Mouse (Mus musculus): ENCODE data around the gene H2-Eb1.

Gene H2-Eb1

GRCm38 (mm10) chr17:34305380-34306030 lies at the start of gene H2-Eb1:
H2-Eb1 (plus strand) TSS chr17:34305867.
- DNase-seq: peak; percentile 92

- DNase-seq: no peak
Measured at GRCm38 (mm10) chr17:34256501-34256900, 49.2 kb upstream of the H2-Eb1 start.

- peak; percentile 73 for DNase-seq
Measured at GRCm38 (mm10) chr17:34257594-34258375, 47.9 kb upstream of the H2-Eb1 start, which contains the start of gene H2-Ab1. H2-Ab1 (plus strand) TSS chr17:34257689.

- DNase-seq: no peak
Measured at GRCm38 (mm10) chr17:34260551-34260950, 45.1 kb upstream of the H2-Eb1 start.

GRCm38 (mm10) chr17:34261502-34261901 lies 44.2 kb upstream of the H2-Eb1 start:
- DNase-seq: peak; percentile 82

DNA sequence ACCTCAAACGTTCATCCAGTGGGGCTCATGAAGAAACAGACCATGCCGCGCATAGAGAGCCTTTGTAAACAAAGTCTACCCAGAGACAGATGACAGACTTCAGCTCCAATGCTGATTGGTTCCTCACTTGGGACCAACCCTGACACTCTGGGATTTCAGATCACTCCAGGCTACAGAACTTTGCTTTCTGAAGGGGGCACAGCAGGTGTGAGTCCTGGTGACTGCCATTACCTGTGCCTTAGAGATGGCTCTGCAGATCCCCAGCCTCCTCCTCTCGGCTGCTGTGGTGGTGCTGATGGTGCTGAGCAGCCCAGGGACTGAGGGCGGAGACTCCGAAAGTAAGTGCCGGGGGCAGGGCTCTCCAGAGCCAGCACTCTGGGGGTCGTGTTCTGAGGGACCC lies 42.6 kb upstream of the H2-Eb1 start:
- peak; percentile 57 for DNase-seq

DNA sequence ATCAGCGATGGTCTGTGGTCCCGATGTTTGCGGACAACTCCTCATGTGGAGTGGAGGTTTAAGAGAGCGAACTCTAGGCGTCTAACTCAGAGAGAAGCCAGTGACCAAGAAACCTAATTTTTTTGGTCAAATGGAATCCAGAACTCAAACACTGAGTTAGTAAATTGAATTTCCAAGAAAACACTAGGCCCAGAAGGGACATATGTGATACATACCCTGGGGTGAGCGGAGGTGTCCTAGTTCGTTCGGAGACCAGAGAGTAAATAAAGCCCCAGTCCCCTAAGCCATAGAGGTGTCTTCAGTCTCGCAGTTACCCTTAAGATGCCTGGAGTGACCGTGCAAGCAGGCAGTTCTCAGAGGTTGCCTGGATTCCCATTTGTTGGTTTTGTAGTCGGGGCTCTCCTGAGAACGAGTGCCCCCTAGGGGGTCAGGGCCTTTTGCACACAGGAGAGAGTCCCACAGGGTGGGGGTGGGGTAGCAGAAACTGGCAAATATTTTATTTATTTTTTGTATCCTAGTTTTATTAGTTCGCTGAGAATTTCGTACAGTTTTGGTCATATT lies 41.8 kb upstream of the H2-Eb1 start:
- no peak for DNase-seq

GRCm38 (mm10) chr17:34264452-34265351 lies 41.0 kb upstream of the H2-Eb1 start:
- DNase-seq: no peak

GRCm38 (mm10) chr17:34268262-34268661 lies 37.4 kb upstream of the H2-Eb1 start:
- no peak for DNase-seq

GRCm38 (mm10) chr17:34268748-34269147 lies 36.9 kb upstream of the H2-Eb1 start:
- DNase-seq: no peak

- no peak for DNase-seq
Measured at GRCm38 (mm10) chr17:34269817-34270216, 35.9 kb upstream of the H2-Eb1 start.

- DNase-seq: no peak
Measured at GRCm38 (mm10) chr17:34270230-34270629, 35.4 kb upstream of the H2-Eb1 start.

- no peak for DNase-seq
Measured at GRCm38 (mm10) chr17:34270940-34271339, 34.7 kb upstream of the H2-Eb1 start.

GRCm38 (mm10) chr17:34272102-34272501 lies 33.6 kb upstream of the H2-Eb1 start:
- DNase-seq: no peak

DNA sequence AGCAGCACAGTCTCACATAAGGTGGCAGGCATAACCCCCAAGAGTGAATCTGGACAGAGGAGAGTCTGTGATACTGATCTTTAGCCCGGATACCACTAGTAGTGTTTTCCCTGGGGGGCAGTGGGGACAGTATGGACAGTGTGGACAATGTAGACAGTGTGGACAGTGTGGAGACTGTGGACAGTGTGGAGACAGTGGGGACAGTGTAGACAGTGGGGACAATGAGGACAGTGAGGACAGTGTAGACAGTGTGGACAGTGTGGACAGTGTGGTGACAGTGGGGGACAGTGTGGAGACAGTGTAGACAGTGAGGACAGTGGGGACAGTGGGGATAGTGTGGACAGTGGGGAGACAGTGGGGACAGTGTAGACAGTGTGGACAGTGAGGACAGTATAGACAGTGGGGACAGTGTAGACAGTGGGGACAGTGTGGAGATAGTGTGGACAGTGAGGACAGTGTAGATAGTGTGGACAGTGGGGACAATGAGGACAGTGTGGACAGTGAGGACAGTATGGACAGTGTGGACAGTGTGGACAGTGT lies 25.1 kb upstream of the H2-Eb1 start:
- no peak for DNase-seq

DNA sequence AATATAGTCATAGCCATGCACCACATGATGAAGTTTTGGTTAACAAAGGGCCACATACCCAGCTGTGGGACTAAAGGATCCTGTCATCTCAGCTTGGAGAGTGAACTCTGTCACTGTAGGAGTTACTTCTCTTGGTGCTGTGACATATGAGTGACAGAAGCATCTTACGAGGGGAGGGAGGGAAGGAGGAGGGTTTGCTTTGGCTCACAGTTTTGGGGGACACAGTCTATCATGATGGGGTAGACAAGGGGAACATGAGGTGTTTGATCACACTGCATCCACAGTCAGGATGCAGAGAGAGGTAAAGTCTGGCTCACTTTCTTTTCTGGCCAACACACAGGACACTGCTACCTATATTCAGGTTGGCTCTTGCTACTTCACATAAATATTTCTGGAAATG lies 23.8 kb upstream of the H2-Eb1 start:
- no peak for DNase-seq

GRCm38 (mm10) chr17:34285371-34285770 lies 20.3 kb upstream of the H2-Eb1 start:
- no peak for DNase-seq

DNA sequence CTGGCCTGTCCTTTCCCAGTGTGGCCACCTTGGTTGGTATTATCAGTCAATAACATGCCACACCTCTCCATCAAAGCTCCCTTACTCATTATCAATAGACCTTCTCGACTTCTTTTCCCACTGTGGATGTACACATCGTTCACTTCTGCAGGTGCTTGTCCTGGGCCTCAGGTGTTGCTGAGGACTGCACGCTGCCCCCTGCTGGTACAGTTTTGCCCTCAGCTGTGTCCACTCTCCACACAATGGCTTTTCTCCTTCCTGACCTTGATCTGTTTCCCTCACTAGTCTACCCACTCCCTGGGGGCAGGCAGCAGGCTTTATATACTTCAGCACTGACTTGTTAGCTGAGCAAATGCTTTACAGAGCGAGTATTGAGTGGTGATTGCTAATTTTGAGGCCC lies 19.8 kb upstream of the H2-Eb1 start:
- no peak for DNase-seq

DNA sequence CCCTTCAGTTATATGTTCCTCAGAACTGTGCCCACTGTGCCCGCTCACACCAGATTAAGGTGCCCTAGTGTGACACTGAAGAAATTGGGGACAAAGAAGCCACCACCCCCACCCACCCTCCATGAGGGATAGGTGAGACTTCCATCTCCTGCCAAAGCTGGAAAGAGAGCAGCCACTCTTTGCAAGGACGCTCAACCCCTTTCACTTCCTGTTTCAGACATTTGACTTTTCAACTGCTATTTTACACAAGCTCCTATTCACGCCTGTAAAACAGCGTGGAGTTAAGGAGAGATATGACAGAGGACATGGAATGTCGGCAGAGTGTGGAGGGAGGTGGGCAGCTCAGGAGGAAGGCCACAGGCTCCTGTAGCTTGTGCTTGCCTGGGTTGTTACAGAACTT lies 19.2 kb upstream of the H2-Eb1 start:
- DNase-seq: no peak

DNA sequence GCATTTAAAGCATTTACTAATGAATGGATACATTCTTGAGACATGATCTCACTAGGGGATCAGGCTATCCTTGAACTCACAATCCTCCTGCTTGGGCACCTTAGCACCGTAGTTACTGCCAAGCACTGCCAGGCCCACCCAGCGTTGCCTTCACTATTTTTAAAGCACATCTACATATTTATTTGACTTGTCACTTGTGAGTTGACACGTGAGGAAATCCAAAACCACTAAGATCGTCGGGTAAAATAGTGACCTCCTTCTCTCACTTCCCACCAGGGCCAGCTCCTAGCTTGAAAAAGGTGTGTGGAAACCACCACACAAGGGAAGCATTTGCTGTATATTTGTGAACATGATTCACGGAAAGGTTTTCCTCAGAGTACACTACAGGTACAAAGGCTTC lies 18.7 kb upstream of the H2-Eb1 start:
- no peak for DNase-seq

- DNase-seq: peak; percentile 89
Measured at GRCm38 (mm10) chr17:34287648-34288047, 18.0 kb upstream of the H2-Eb1 start, which contains the start of gene H2-Aa. H2-Aa (minus strand) TSS chr17:34287823.

- DNase-seq: no peak
Measured at GRCm38 (mm10) chr17:34288131-34288530, 17.5 kb upstream of the H2-Eb1 start.

- DNase-seq: peak; percentile 83
Measured at GRCm38 (mm10) chr17:34291609-34292008, 14.1 kb upstream of the H2-Eb1 start.
